Mouse (Mus musculus): ENCODE data around the gene Ccdc43. TPM values are rescaled to one million over a fixed set of nuclear protein-coding genes. Genes with fewer than 3 reads are reported as not detected.

The Ccdc43 gene
- total and polyA plus RNA-seq, 3 experiments: 39.3 to 41.7 TPM; not detected in 1

DNA sequence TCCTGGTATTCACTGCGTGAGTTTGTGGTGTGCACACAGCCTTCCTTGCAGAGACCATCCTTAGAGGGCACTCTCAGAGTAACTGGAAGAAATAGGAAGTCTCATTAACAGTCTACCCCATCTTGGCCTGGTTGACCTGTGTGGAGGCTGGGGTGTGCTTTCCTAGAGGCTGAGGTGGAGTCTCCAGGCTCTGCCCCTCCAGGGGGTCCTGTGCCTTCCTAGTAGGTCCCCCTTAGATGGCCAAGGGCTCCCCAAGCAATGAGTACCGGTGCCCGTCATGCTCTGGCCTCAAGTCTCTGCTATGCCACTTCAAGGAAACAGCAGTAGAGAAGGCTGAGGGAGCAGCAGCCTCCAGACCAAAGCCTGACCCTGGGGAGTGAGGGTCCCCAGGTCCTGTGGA, 40.5 kb upstream of the Ccdc43 start:
- Histone ChIP-seq H3K9ac (ENCODE audit: control insufficient read depth, low read depth, low read length, poor library complexity, severe bottlenecking) (no peak overlapping the region), H3K4me3 (ENCODE audit: control insufficient read depth in 1 of 2, insufficient read depth in 1 of 2, low read depth in 2 of 2, low read length in 2 of 2) (no peak overlapping the region), H3K36me3 (ENCODE audit: control insufficient read depth in 1 of 2, insufficient read depth in 2 of 2, low read length in 2 of 2) (no peaks in the 10 kb centered on the region), H3K27me3 (ENCODE audit: control insufficient read depth in 1 of 2, insufficient read depth in 2 of 2, low read length in 2 of 2) (peaks cover 11 to 12% of the 10 kb centered on the region in 2 experiments), H3K4me1 (ENCODE audit: control insufficient read depth in 1 of 2, insufficient read depth in 2 of 2, low read length in 2 of 2) (no peaks in the 10 kb centered on the region), H3K9me3 (replicated peaks; ENCODE audit: insufficient read depth, low read length) (no peaks in the 10 kb centered on the region), H3K79me2 (ENCODE audit: control insufficient read depth, insufficient read depth, low read length, poor library complexity) (no peaks in the 10 kb centered on the region), H3K27ac (ENCODE audit: control insufficient read depth, low read depth, low read length) (no peak overlapping the region)
- TF ChIP-seq MXI1 (IDR thresholded peaks at IDR 0.05; ENCODE audit: low read depth, low read length) (no peak), MEF2A (IDR thresholded peaks at IDR 0.05; ENCODE audit: extremely low read depth, insufficient replicate concordance, low read depth, low read length, poor library complexity, severe bottlenecking) (no peak), SIN3A (IDR thresholded peaks at IDR 0.05; ENCODE audit: low read length) (no peak), NRF1 (IDR thresholded peaks at IDR 0.05; ENCODE audit: insufficient read depth, low read depth, low read length, poor library complexity, severe bottlenecking) (no peak), BHLHE40 (IDR thresholded peaks at IDR 0.05; ENCODE audit: borderline replicate concordance, low read depth, low read length) (no peak), MYB (IDR thresholded peaks at IDR 0.05; ENCODE audit: low read depth, low read length) (no peak), ZNF384 (IDR thresholded peaks at IDR 0.05; ENCODE audit: low read depth, low read length) (no peak), POLR2AphosphoS2 (IDR thresholded peaks at IDR 0.05; ENCODE audit: low read length) (no peak), SMC3 (IDR thresholded peaks at IDR 0.05; ENCODE audit: low read depth, low read length) (no peak), POLR2A (IDR thresholded peaks at IDR 0.05; ENCODE audit: control insufficient read depth in 1 of 2, insufficient read depth in 1 of 2, low read depth in 1 of 2, low read length in 2 of 2, poor library complexity in 1 of 2) (no peak), GABPA (IDR thresholded peaks at IDR 0.05; ENCODE audit: low read depth, low read length) (no peak), TAL1 (IDR thresholded peaks at IDR 0.05; ENCODE audit: low read length) (no peak), ZKSCAN1 (IDR thresholded peaks at IDR 0.05; ENCODE audit: low read depth, low read length) (no peak), RCOR1 (IDR thresholded peaks at IDR 0.05; ENCODE audit: low read depth, low read length) (no peak), CHD1 (IDR thresholded peaks at IDR 0.05; ENCODE audit: low read depth, low read length) (no peak), HCFC1 (IDR thresholded peaks at IDR 0.05; ENCODE audit: low read depth, low read length) (no peak), CTCF (IDR thresholded peaks at IDR 0.05 in 2 of 3, conservative IDR thresholded peaks at IDR 0.05 in 1 of 3; ENCODE audit: control insufficient read depth in 1 of 3, insufficient read depth in 1 of 3, low read depth in 2 of 3, low read length in 3 of 3, poor library complexity in 1 of 3, severe bottlenecking in 1 of 3) (no peak), MYC (IDR thresholded peaks at IDR 0.05; ENCODE audit: low read depth, low read length) (no peak), KAT2A (conservative IDR thresholded peaks at IDR 0.05; ENCODE audit: low read depth, low read length) (no peak), TBP (IDR thresholded peaks at IDR 0.05; ENCODE audit: low read depth, low read length) (no peak)
- no peak for DNase-seq (ENCODE audit: low read depth, low spot score)

DNA sequence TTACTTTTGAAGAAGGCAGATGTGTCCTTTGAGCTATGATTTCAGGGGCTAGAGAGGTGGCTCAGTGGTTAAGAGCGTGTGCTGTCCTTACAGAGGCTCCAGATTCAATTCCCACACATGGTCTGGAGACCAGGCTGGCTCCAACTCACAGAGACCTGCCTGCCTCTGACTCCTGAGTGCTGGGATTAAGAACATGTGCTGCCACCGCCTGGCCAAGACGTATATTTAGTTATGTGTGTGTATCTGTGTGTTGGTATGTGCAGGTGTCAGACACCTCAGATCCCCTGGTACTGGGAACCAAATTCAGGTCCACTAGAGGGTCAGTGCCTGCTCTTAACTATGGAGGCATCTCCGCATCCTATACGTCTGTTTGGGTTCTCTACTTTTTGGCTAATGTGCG, 37.4 kb upstream of the Ccdc43 start:
- Histone ChIP-seq H3K36me3 (ENCODE audit: control insufficient read depth in 1 of 2, insufficient read depth in 2 of 2, low read length in 2 of 2) (no peaks in the 10 kb centered on the region), H3K9ac (ENCODE audit: control insufficient read depth, low read depth, low read length, poor library complexity, severe bottlenecking) (no peak overlapping the region), H3K4me3 (ENCODE audit: control insufficient read depth in 1 of 2, insufficient read depth in 1 of 2, low read depth in 2 of 2, low read length in 2 of 2) (no peak overlapping the region), H3K79me2 (ENCODE audit: control insufficient read depth, insufficient read depth, low read length, poor library complexity) (no peaks in the 10 kb centered on the region), H3K4me1 (ENCODE audit: control insufficient read depth in 1 of 2, insufficient read depth in 2 of 2, low read length in 2 of 2) (no peaks in the 10 kb centered on the region), H3K9me3 (replicated peaks; ENCODE audit: insufficient read depth, low read length) (no peaks in the 10 kb centered on the region), H3K27me3 (ENCODE audit: control insufficient read depth in 1 of 2, insufficient read depth in 2 of 2, low read length in 2 of 2) (peaks cover 11 to 12% of the 10 kb centered on the region in 2 experiments), H3K27ac (ENCODE audit: control insufficient read depth, low read depth, low read length) (no peak overlapping the region)
- DNase-seq (ENCODE audit: low read depth, low spot score): no peak
- TF ChIP-seq TCF12 (IDR thresholded peaks at IDR 0.05; ENCODE audit: low read depth, low read length): no peak
- peak in 2 of 3 experiments; percentile 14 to 30; a peak in 3 of 6 replicates for TF ChIP-seq CTCF (IDR thresholded peaks at IDR 0.05 in 2 of 3, conservative IDR thresholded peaks at IDR 0.05 in 1 of 3; ENCODE audit: control insufficient read depth in 1 of 3, insufficient read depth in 1 of 3, low read depth in 2 of 3, low read length in 3 of 3, poor library complexity in 1 of 3, severe bottlenecking in 1 of 3)
- TF ChIP-seq USF1 (IDR thresholded peaks at IDR 0.05; ENCODE audit: low read depth, low read length): no peak
